Mouse (Mus musculus): ENCODE measurements around the gene Psma6. TPM values are rescaled to one million over a fixed set of nuclear protein-coding genes. Genes with fewer than 3 reads are reported as not detected.

Gene Psma6
- polyA plus RNA-seq, 1 experiment from 2014 or later: 389 TPM

DNA sequence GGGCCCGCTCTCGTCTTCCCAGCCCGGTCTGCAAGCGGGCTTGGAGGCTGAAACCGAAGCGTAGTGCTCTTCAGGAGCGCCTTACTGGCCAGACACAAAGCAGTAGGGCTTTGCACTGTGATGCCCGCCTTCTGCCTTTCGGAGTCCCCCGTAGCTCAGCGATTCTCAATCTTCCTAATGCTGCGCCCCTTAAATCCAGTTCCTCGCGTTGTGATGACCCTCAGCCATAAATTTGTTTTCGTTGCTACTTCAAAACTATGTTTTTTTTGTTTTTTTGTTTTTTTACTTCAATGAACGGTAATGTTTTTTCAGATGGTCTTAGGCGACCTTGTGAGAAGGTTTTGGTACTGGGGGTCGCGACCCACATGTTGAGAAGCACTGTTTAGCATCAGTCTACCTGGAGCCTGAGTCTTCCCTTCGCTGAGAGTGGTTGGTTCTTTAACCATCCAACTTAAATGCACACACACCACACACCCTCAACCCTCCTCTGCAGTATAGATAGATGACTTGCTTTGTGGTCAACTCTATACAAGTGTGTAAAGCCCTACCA, 15.2 kb downstream of the Psma6 start:
- Histone ChIP-seq H3K9ac (ENCODE audit: low read length) (peak overlapping the region; percentile 82), H3K9me3 (ENCODE audit: control insufficient read depth, low read length) (no peaks in the 10 kb centered on the region), H3K27me3 (ENCODE audit: control insufficient read depth, insufficient read depth, low read depth, low read length) (no peaks in the 10 kb centered on the region), H3K27ac (ENCODE audit: low read length) (peak overlapping the region; percentile 64), H3K4me1 (replicated peaks; ENCODE audit: control insufficient read depth, insufficient read depth, low read length) (peaks cover 13% of the 10 kb centered on the region), H3K36me3 (ENCODE audit: control insufficient read depth, insufficient read depth, low read length) (peaks cover 6% of the 10 kb centered on the region), H3K4me3 (ENCODE audit: low read length) (peak overlapping the region; percentile 73), H3K4me2 (ENCODE audit: low read depth, low read length) (peak overlapping the region; percentile 96)
- peak; percentile 30 for ATAC-seq (ENCODE audit: low read depth)
- 2% methylated on average over 20 of the region's 20 CpGs for WGBS

DNA sequence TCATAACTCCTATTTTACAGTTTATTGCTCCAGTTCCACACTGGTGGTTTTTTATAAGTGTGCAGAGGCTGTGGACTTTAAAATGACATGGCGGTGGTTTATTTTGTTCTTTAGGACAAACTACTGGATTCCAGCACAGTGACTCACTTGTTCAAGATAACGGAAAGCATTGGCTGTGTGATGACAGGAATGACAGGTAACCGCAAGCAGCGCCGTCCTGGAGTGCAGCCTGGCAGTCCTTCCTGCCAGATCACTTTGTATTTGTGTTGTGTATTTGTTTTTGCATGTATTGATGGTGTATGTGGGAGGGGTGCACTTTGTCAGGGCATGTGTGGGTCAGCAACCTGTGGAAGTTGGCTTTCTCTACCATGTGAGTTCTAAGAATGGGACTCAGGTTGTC, 23.9 kb downstream of the Psma6 start:
- no peak overlapping the region for H3K9ac ChIP-seq (ENCODE audit: low read length)
- ATAC-seq (ENCODE audit: low read depth): no peak
- no peaks in the 10 kb centered on the region for H3K27me3 ChIP-seq (ENCODE audit: control insufficient read depth, insufficient read depth, low read depth, low read length)
- peaks cover 24% of the 10 kb centered on the region for H3K36me3 ChIP-seq (ENCODE audit: control insufficient read depth, insufficient read depth, low read length)
- no peaks in the 10 kb centered on the region for H3K4me1 ChIP-seq (replicated peaks; ENCODE audit: control insufficient read depth, insufficient read depth, low read length)
- H3K4me2 ChIP-seq (ENCODE audit: low read depth, low read length): no peak overlapping the region
- no peak overlapping the region for H3K27ac ChIP-seq (ENCODE audit: low read length)
- H3K9me3 ChIP-seq (ENCODE audit: control insufficient read depth, low read length): no peaks in the 10 kb centered on the region
- H3K4me3 ChIP-seq (ENCODE audit: low read length): no peak overlapping the region
- WGBS: 63% methylated on average over 5 of the region's 5 CpGs

DNA sequence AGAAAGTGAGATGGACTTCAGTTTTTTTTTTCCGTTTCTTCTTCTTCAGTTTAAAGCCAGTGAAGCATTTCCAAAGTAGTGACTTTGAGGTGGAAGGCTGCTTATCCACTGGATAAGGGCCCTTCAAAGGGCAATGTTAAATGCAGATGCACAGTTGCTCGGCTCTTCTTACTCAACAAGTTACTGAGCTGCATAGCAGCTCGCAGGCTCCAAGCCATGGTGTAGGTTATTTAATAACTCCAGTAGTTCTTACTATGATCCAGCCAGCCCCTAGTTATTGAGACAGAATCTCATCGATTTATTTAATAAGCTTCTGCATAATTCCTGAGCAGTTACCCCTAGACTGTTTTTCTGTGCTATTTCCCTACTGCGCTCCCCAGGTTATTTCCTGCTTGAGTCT, 31.2 kb downstream of the Psma6 start:
- Histone ChIP-seq H3K36me3 (ENCODE audit: control insufficient read depth, insufficient read depth, low read length) (peaks cover 47% of the 10 kb centered on the region), H3K4me2 (ENCODE audit: low read depth, low read length) (no peak overlapping the region), H3K9ac (ENCODE audit: low read length) (no peak overlapping the region), H3K27ac (ENCODE audit: low read length) (no peak overlapping the region), H3K4me1 (replicated peaks; ENCODE audit: control insufficient read depth, insufficient read depth, low read length) (no peaks in the 10 kb centered on the region), H3K9me3 (ENCODE audit: control insufficient read depth, low read length) (no peaks in the 10 kb centered on the region), H3K4me3 (ENCODE audit: low read length) (no peak overlapping the region), H3K27me3 (ENCODE audit: control insufficient read depth, insufficient read depth, low read depth, low read length) (no peaks in the 10 kb centered on the region)
- no peak for ATAC-seq (ENCODE audit: low read depth)
- 92% methylated on average over 5 of the region's 5 CpGs for WGBS

DNA sequence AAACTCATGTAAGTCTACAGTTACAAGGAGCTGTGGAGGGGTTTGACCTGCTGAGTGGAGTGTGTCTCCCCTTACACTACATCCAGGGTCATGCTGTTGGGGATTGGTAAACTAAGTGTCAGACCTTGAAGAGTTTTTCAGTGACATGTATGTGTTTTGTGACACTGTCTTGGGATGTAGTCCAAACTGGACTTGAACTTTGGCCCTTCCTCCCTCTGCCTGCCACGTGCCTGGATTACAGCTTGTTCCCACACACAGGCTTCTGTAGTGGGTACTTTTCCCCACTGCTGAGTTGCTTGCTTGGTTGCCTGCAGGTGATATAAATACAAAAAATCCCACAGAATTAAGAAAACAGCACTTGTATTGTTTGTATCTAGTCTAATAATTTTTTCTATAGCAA, 31.7 kb downstream of the Psma6 start:
- Histone ChIP-seq H3K36me3 (ENCODE audit: control insufficient read depth, insufficient read depth, low read length) (peaks cover 50% of the 10 kb centered on the region), H3K9me3 (ENCODE audit: control insufficient read depth, low read length) (no peaks in the 10 kb centered on the region), H3K9ac (ENCODE audit: low read length) (no peak overlapping the region), H3K27me3 (ENCODE audit: control insufficient read depth, insufficient read depth, low read depth, low read length) (no peaks in the 10 kb centered on the region), H3K27ac (ENCODE audit: low read length) (no peak overlapping the region), H3K4me1 (replicated peaks; ENCODE audit: control insufficient read depth, insufficient read depth, low read length) (no peaks in the 10 kb centered on the region), H3K4me2 (ENCODE audit: low read depth, low read length) (no peak overlapping the region), H3K4me3 (ENCODE audit: low read length) (no peak overlapping the region)
- ATAC-seq (ENCODE audit: low read depth): no peak
- 57% methylated on average over 1 of the region's 1 CpGs for WGBS

DNA sequence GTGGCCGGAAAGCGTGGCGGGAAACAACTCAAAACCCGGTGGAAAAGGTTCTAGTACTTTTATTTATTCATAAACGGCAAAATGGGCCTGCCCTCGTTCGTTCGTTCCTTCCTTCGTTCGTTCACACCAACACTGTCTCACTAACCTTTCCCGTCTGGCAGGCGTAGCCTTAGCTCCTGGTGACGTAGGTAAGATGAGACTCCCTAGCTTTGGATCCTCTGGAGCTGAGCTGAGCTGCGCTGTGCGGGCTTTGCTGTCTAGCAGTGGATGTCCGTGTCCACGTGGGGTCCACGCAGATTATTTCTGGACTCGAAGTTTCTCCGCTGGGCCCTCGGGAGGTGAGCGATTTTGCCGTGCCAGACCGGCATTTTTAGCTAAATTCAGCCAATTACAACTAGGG, 36.2 kb downstream of the Psma6 start:
- H3K27ac ChIP-seq (ENCODE audit: low read length): no peak overlapping the region
- no peaks in the 10 kb centered on the region for H3K4me1 ChIP-seq (replicated peaks; ENCODE audit: control insufficient read depth, insufficient read depth, low read length)
- no peak overlapping the region for H3K4me3 ChIP-seq (ENCODE audit: low read length)
- H3K4me2 ChIP-seq (ENCODE audit: low read depth, low read length): no peak overlapping the region
- H3K27me3 ChIP-seq (ENCODE audit: control insufficient read depth, insufficient read depth, low read depth, low read length): no peaks in the 10 kb centered on the region
- H3K36me3 ChIP-seq (ENCODE audit: control insufficient read depth, insufficient read depth, low read length): peaks cover 31% of the 10 kb centered on the region
- ATAC-seq (ENCODE audit: low read depth): no peak
- no peaks in the 10 kb centered on the region for H3K9me3 ChIP-seq (ENCODE audit: control insufficient read depth, low read length)
- 91% methylated on average over 24 of the region's 24 CpGs for WGBS
- H3K9ac ChIP-seq (ENCODE audit: low read length): no peak overlapping the region

DNA sequence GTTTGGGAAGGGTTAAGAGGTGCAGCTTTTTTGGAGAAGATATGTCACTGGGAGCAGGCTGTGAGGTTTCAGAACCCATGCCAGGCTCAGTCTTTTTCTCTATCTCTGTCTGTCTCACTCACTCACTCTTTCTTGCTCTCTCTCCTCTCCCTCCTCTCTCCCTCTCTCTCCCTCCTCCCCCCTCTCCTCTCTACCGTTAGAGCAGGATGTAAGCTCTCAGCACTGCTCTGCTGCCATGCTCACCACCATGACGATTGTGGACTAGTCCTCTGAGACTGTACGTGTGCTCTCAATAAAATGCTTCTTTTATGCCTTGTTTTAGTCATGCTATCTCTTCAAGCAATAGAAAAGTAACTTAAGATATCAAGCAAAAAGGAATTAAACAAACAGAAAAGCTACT, 38.0 kb downstream of the Psma6 start:
- no peak overlapping the region for H3K4me3 ChIP-seq (ENCODE audit: low read length)
- H3K36me3 ChIP-seq (ENCODE audit: control insufficient read depth, insufficient read depth, low read length): peaks cover 22% of the 10 kb centered on the region
- no peak overlapping the region for H3K4me2 ChIP-seq (ENCODE audit: low read depth, low read length)
- no peaks in the 10 kb centered on the region for H3K9me3 ChIP-seq (ENCODE audit: control insufficient read depth, low read length)
- H3K27ac ChIP-seq (ENCODE audit: low read length): no peak overlapping the region
- 21% methylated on average over 3 of the region's 3 CpGs for WGBS
- H3K27me3 ChIP-seq (ENCODE audit: control insufficient read depth, insufficient read depth, low read depth, low read length): no peaks in the 10 kb centered on the region
- peak; percentile 60 for ATAC-seq (ENCODE audit: low read depth)
- H3K4me1 ChIP-seq (replicated peaks; ENCODE audit: control insufficient read depth, insufficient read depth, low read length): no peaks in the 10 kb centered on the region
- no peak overlapping the region for H3K9ac ChIP-seq (ENCODE audit: low read length)

DNA sequence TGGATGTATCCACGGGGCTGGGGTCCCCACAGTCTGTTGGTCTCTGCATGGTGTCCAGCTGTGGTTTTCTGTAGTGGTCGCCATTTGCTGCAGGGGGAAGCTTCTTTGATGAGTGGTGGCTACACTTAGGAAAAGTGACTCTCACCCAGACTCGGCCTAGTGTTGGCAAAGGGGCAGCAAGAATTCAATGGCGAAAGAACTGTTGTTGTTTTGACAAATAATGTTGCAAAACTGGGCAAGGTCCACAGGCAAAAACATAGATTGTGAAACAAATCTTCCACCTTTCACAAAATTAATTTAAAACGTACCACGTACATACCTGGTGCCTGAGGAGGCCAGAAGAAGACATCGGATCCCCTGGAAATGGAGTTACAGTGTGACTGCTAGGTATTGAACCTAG, 42.3 kb downstream of the Psma6 start:
- H3K9ac ChIP-seq (ENCODE audit: low read length): no peak overlapping the region
- ATAC-seq (ENCODE audit: low read depth): no peak
- WGBS: 90% methylated on average over 7 of the region's 7 CpGs

DNA sequence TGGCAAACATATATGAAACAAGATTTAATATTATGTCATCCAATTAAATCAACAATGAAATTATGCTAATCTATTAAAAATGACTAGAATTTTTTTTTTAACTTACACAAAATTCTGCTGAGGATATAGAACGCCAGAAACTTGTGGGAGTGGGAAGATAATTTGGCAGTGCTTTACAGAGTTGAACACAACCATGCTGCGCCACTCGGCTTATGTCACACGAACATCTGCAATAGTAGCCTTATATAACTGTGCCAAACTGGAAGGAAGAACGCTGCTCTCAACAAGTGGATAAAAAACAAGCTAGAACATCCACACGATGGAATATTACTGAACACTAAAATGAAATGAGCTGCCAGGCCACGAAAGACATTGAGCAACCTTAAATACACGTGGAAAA, 45.2 kb downstream of the Psma6 start:
- ATAC-seq (ENCODE audit: low read depth): no peak
- 0 out of 2 replicates have a peak, but pooled peaks cover 2% of the 10 kb centered on the region for H3K9me3 ChIP-seq (ENCODE audit: control insufficient read depth, low read length)
- no peak overlapping the region for H3K4me2 ChIP-seq (ENCODE audit: low read depth, low read length)

More for the DNA sequence above, 42.3 kb downstream of the Psma6 start:
- H3K4me3 ChIP-seq (ENCODE audit: low read length): no peak overlapping the region
- H3K9me3 ChIP-seq (ENCODE audit: control insufficient read depth, low read length): no peaks in the 10 kb centered on the region
- no peak overlapping the region for H3K4me2 ChIP-seq (ENCODE audit: low read depth, low read length)
- no peak overlapping the region for H3K27ac ChIP-seq (ENCODE audit: low read length)
- no peaks in the 10 kb centered on the region for H3K36me3 ChIP-seq (ENCODE audit: control insufficient read depth, insufficient read depth, low read length)
- H3K27me3 ChIP-seq (ENCODE audit: control insufficient read depth, insufficient read depth, low read depth, low read length): no peaks in the 10 kb centered on the region
- no peaks in the 10 kb centered on the region for H3K4me1 ChIP-seq (replicated peaks; ENCODE audit: control insufficient read depth, insufficient read depth, low read length)

DNA sequence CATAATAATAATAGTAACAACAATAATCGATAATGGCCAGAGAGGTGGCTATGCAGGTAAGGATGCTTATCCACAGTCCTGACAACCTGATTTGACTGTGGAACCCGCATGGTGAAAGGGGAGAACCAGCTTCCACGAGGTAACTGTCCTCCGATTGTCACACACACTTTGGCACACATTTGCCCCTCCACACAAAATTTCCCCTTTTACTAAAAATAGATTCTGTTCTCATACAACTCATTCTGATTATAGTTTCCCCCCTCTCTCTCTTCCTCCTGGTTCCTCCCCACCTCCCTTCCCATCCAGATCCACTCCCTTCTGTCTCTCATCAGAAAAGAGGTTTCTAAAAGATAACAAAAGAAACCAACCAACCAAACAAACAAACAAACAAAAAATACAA, 45.9 kb downstream of the Psma6 start:
- 0 out of 2 replicates have a peak, but pooled peaks cover 2% of the 10 kb centered on the region for H3K9me3 ChIP-seq (ENCODE audit: control insufficient read depth, low read length)
- H3K4me1 ChIP-seq (replicated peaks; ENCODE audit: control insufficient read depth, insufficient read depth, low read length): 0 out of 2 replicates have a peak, but pooled peaks cover 3% of the 10 kb centered on the region
- H3K27me3 ChIP-seq (ENCODE audit: control insufficient read depth, insufficient read depth, low read depth, low read length): no peaks in the 10 kb centered on the region
- 65% methylated on average over 4 of the region's 4 CpGs for WGBS
- no peak for ATAC-seq (ENCODE audit: low read depth)
- no peak overlapping the region for H3K27ac ChIP-seq (ENCODE audit: low read length)
- no peak overlapping the region for H3K4me3 ChIP-seq (ENCODE audit: low read length)
- H3K9ac ChIP-seq (ENCODE audit: low read length): no peak overlapping the region
- no peak overlapping the region for H3K4me2 ChIP-seq (ENCODE audit: low read depth, low read length)
- no peaks in the 10 kb centered on the region for H3K36me3 ChIP-seq (ENCODE audit: control insufficient read depth, insufficient read depth, low read length)

More for the DNA sequence above, 45.2 kb downstream of the Psma6 start:
- Histone ChIP-seq H3K36me3 (ENCODE audit: control insufficient read depth, insufficient read depth, low read length) (no peaks in the 10 kb centered on the region), H3K4me1 (replicated peaks; ENCODE audit: control insufficient read depth, insufficient read depth, low read length) (0 out of 2 replicates have a peak, but pooled peaks cover 3% of the 10 kb centered on the region), H3K27me3 (ENCODE audit: control insufficient read depth, insufficient read depth, low read depth, low read length) (no peaks in the 10 kb centered on the region), H3K9ac (ENCODE audit: low read length) (no peak overlapping the region), H3K27ac (ENCODE audit: low read length) (no peak overlapping the region), H3K4me3 (ENCODE audit: low read length) (no peak overlapping the region)
- WGBS: 73% methylated on average over 8 of the region's 8 CpGs

Measured in lung, embryonic 16.5 days (tissue).